Mouse (Mus musculus) kidney, adult 2 months (tissue): ENCODE results near the gene Cdip1.

Experiments used
- CTCF ChIP-seq: fragments of 200-500 bp; conservative IDR thresholded peaks from 2 replicates; pipeline ENCODE4 v1.5.1; 2011; ENCODE audit warnings: low read depth, mild to moderate bottlenecking, control low read depth, low read length, moderate library complexity, mixed read lengths; ENCODE audit not compliant: insufficient read depth, insufficient read length
- POLR2A ChIP-seq: fragments of 200-500 bp; IDR thresholded peaks from one replicate; pipeline ENCODE4 v1.6.1; 2011; ENCODE audit warnings: low read depth, low read length, control low read depth

GRCm38 (mm10) chr16:4835191-4835590 is 45.1 kb upstream of the Cdip1 start, which contains the start of gene 4930562C15Rik:
- TF ChIP-seq POLR2A, result no peak
- no peak for TF ChIP-seq CTCF
